Mouse (Mus musculus) liver, embryonic 12.5 days (tissue): ENCODE results near the gene Stradb. TPM values are rescaled to one million over a fixed set of nuclear protein-coding genes. Genes with fewer than 3 reads are reported as not detected.

ENCODE experiments used
- ATAC-seq: fragments of 200-750 bp; cut with Nextera tagmentation; 2 replicates; pipeline ENCODE4 v1.8.0; 2017; ENCODE audit warnings: moderate number of reproducible peaks, mild to moderate bottlenecking, moderate library complexity
- H3K27ac ChIP-seq: fragments of 300-500 bp; sonication (generic); 2 replicates; pipeline ENCODE4 v1.5.1; 2016; ENCODE audit warnings: mild to moderate bottlenecking
- H3K27me3 ChIP-seq: fragments of 300-500 bp; sonication (generic); replicated peaks from 2 replicates; pipeline ENCODE4 v1.6.1; 2016; ENCODE audit warnings: mild to moderate bottlenecking, moderate library complexity
- H3K36me3 ChIP-seq: fragments of 300-500 bp; sonication (generic); 2 replicates; pipeline ENCODE4 v1.6.1; 2016; ENCODE audit warnings: mild to moderate bottlenecking, moderate library complexity
- H3K4me1 ChIP-seq: fragments of 300-500 bp; sonication (generic); 2 replicates; pipeline ENCODE4 v1.6.1; 2016
- H3K4me2 ChIP-seq: fragments of 300-500 bp; sonication (generic); 2 replicates; pipeline ENCODE4 v1.6.1; 2016; ENCODE audit warnings: mild to moderate bottlenecking, moderate library complexity
- H3K4me3 ChIP-seq: fragments of 300-500 bp; sonication (generic); 2 replicates; pipeline ENCODE4 v1.5.1; 2016; ENCODE audit warnings: mild to moderate bottlenecking, moderate library complexity
- H3K9ac ChIP-seq: fragments of 300-500 bp; sonication (generic); 2 replicates; pipeline ENCODE4 v1.6.1; 2016; ENCODE audit warnings: mild to moderate bottlenecking, moderate library complexity
- H3K9me3 ChIP-seq: fragments of 300-500 bp; sonication (generic); replicated peaks from 2 replicates; pipeline ENCODE4 v1.6.1; 2016; ENCODE audit warnings: mild to moderate bottlenecking, moderate library complexity
- WGBS: fragments of 180-500 bp; shearing (Covaris S2); methylation state at CpG from one replicate; pipeline ENCODE4 v1.1.7; 2016; ENCODE audit not compliant: insufficient replicate concordance; 5-methylcytosine and 5-hydroxymethylcytosine counted together
- polyA plus RNA-seq: library from polyadenylated mRNA; unstranded; fragments of >200 nt; fragmentation: Nextera tagmentation; extraction: Ambion mirVana; gene quantifications from 2 replicates; pipeline ENCODE4 v1.2.1, GENCODE M21; 2016

Gene Stradb
- 37.5 and 38.4 TPM in 2 replicates for polyA plus RNA-seq

DNA sequence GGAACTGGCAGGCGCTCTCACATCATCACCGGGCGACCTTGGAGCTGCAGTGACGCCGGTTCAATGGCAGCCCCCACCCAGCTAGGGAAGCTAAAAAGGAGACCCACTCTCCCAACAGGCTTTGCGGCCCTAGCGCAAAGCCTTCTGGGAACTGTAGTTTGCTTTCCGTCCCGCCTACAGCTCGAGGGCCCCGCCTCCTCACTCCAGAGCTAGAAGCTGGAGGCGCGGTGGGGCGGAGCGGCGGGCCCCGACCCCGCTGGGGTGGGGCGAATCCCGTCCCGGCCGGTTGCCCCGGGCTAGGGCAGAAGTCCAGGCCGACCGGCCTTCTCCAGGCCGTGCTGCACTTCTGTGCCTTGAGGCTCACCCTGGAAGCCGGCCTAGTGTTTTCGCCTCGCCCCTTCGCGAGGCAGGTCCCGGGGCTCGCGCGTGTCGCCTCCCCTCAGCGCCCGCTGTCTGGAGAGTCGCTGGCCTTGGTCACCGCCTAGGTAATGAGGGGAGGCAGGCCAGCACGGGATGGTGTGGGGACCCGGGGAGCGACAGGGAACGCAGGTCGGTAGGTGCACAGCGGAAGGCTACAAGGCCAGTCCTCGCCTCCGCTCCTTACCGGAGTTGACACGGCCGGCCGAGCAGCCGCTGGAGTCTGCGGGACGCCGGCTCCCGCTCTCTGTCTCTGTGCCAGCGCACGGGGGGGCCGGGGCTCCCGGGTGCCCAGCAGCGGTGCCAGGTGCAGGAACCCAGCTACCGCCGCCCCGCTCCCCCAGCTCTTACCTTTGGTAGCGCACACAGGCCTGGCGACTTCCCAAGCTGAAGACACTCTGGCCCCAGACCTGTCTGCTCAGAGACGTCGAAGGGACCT is at the start of gene Stradb, which contains the start of gene Trak2:
TSS of gene Stradb (plus strand) at position 157 of the 856 bp plus-strand sequence.
TSS of gene Trak2 (minus strand) at position 65 of the 856 bp plus-strand sequence.
- peak within 1 kb of the TSS; percentile 89 for H3K27ac ChIP-seq
- WGBS: 1% methylated on average over 69 of the region's 69 CpGs
- H3K36me3 ChIP-seq: peaks cover 26% of the 10 kb centered on the region
- H3K4me3 ChIP-seq: peak within 1 kb of the TSS; percentile 96
- peak within 1 kb of the TSS; percentile 79 for H3K4me2 ChIP-seq
- no peaks in the 10 kb centered on the region for H3K27me3 ChIP-seq
- no peaks in the 10 kb centered on the region for H3K9me3 ChIP-seq
- H3K4me1 ChIP-seq: peaks cover 51% of the 10 kb centered on the region
- ATAC-seq: peak; percentile 92
- peak within 1 kb of the TSS; percentile 99 for H3K9ac ChIP-seq

DNA sequence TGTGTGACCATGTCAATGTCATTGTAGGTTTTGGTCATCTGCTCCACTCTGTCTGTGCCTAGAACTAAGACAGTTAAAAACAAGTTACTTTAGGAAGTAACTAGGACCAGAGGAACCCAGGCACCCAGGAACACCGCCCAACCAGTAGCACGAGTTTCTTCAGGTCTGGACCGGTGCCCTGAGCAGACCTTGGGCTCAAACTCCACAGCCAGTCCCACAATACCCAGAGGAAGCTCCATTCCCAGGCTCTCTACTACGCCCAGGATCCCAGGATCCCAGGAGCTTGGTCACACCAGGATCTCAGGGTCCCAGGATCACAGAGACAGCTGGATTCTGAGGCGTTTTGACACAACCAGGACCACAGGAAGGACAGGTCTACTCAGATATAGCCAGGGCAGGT is 46.7 kb upstream of the Stradb start:
- H3K4me2 ChIP-seq: no peak overlapping the region
- H3K9me3 ChIP-seq: no peaks in the 10 kb centered on the region
- H3K9ac ChIP-seq: no peak overlapping the region
- H3K36me3 ChIP-seq: peaks cover 56% of the 10 kb centered on the region
- H3K4me1 ChIP-seq: no peaks in the 10 kb centered on the region
- no peak for ATAC-seq
- WGBS: 92% methylated on average over 5 of the region's 5 CpGs
- H3K27ac ChIP-seq: no peak overlapping the region
- no peak overlapping the region for H3K4me3 ChIP-seq
- H3K27me3 ChIP-seq: no peaks in the 10 kb centered on the region

DNA sequence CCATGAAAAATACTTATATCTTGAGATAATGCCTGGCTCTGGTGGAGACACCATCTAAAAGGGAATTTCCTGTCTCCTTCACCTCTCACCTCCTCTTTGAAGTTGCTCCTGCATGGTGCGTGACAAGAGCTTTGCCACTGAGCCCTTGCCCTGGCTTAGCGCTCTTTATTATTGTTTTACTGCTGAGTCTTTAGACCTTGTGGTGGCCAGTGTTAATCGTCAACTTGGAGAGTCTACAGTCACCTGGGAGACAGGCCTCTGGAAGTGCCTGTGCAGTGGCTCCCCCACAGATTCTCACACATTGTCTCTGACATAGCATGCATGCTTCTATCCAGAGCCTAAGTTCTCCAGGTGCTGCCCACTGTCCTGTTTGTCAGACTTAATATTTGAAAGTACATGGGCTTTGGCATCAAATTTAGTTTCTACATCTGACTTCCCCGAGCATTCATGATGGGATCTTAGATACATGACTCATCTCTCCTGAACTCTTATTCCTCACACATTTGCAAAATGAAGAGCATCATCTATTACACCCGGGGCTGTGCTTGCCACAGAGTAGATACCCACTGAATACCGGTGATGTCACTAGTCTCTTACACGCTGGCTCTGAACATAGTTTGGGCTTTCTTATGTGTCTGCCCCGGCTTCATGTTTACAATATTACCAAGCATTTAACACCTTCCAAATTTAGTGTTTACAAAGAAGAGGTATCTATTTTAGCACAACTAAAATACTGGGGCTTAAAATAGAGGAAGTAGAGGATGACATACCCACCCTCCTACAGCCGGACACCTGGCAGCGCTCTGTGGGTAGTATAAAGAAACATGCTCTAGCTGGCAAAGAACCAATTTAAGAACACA is 36.3 kb upstream of the Stradb start:
- H3K9ac ChIP-seq: no peak overlapping the region
- peaks cover 5% of the 10 kb centered on the region; the same call in 1 of the 2 replicates for H3K4me1 ChIP-seq
- no peaks in the 10 kb centered on the region for H3K27me3 ChIP-seq
- no peak overlapping the region for H3K4me3 ChIP-seq
- no peak for ATAC-seq
- H3K27ac ChIP-seq: no peak overlapping the region
- peaks cover 41% of the 10 kb centered on the region for H3K36me3 ChIP-seq
- no peak overlapping the region for H3K4me2 ChIP-seq
- no peaks in the 10 kb centered on the region for H3K9me3 ChIP-seq
- 93% methylated on average over 10 of the region's 10 CpGs for WGBS

DNA sequence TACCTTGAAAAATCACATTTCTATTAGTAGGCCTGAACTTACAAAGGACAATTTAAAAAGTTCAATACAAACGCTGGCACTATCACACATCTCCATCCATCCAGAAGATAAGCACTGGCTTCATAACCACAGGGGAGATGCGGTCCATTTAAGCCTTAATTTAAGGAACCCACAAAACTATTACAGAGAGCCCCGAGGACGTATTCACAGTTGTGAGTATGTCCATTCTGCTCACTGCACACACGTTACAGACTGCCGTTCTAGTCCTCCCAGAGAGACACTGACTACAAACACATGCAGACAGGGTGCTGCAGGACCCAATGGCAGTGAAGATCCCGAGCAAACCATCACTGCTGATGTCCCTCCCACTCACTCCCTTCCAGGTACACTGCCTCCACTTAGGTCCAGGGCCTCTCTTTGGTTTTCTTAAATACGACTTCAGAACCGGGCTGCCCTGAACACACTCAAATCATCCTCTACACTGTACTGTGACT is 35.7 kb upstream of the Stradb start:
- Histone ChIP-seq H3K9ac (no peak overlapping the region), H3K9me3 (no peaks in the 10 kb centered on the region), H3K4me2 (no peak overlapping the region), H3K4me1 (peaks cover 5% of the 10 kb centered on the region; the same call in 1 of the 2 replicates), H3K27me3 (no peaks in the 10 kb centered on the region), H3K27ac (no peak overlapping the region), H3K4me3 (no peak overlapping the region), H3K36me3 (peaks cover 41% of the 10 kb centered on the region)
- WGBS: 93% methylated on average over 9 of the region's 9 CpGs
- no peak for ATAC-seq

DNA sequence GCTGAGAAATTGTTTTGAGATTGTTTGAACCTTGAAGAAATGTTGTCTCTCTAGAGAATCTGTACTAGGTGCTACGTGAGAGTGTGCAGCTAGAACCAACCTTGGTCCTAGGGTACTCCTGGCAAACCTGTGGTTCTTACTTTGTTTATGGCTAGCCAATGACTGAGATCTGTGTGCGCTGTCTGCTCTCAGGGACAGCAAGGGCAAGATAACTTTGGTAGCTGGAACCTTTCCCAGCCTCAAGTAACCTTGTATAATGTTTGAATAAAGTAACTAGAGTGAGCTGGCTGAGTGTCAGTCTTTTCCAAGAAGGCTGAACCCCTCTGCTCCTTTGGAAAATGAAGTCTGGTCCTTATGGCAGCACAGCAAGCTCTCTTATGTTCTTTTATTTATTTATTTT is 27.8 kb upstream of the Stradb start:
- Histone ChIP-seq H3K27ac (no peak overlapping the region), H3K4me2 (no peak overlapping the region), H3K27me3 (no peaks in the 10 kb centered on the region), H3K36me3 (peaks cover 51% of the 10 kb centered on the region), H3K9ac (no peak overlapping the region), H3K4me1 (peaks cover 31% of the 10 kb centered on the region), H3K9me3 (no peaks in the 10 kb centered on the region), H3K4me3 (no peak overlapping the region)
- ATAC-seq: no peak
- WGBS: 92% methylated on average over 2 of the region's 2 CpGs

DNA sequence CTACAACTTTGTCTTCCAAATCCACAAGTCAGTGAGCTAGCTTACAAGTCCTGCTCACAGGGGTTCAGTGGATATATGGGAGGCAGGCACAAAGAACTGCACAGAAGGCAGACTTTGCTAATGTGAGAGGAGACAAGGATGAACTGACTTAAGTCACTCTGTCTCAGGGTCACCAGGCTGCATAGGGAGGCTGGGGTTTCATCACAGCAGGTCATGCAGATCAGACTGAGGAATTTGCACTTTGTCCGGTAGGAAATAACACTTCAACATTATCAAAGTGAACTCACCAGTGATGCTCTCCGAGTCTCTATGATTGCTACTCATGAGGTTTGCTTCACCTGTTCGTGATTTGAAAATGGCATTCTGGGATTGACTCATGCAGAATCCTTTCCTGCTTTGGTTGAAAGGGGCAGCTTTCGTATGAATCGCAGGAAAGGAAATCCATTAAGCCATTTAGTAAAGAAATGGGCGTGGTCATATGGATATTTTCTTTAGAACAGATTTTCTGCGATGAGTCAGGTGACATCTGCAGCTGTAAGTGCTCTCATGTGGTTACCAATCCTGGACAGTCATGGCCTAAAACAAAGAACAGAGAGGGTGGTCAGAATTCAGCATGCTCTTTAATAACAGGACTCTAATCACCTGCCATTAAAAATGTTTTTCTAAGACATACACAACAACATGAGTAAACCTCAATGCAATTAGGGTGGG is 27.2 kb upstream of the Stradb start:
- H3K36me3 ChIP-seq: peaks cover 53% of the 10 kb centered on the region
- WGBS: 89% methylated on average over 7 of the region's 7 CpGs

DNA sequence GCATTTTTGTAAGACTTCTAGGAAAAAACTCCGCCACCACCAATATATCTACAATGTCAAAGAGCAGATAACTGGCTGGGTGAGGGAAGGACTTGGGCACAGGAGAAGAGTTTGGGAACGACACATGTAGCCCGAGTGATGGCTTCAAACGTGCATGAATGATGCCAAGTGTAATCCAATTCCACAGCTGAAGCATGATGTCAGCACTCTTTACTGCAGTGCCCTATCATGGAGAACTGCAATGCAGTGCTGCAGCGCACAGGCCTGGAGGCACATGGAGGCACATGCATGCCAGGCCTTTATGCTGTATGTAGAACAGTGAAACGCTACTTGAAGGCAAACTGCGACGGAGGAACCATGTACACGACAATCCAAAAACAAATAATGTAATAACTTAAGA is 26.6 kb upstream of the Stradb start:
- Histone ChIP-seq H3K9ac (no peak overlapping the region), H3K9me3 (no peaks in the 10 kb centered on the region), H3K4me1 (peaks cover 42% of the 10 kb centered on the region), H3K27me3 (no peaks in the 10 kb centered on the region), H3K4me3 (no peak overlapping the region), H3K36me3 (peaks cover 53% of the 10 kb centered on the region), H3K4me2 (no peak overlapping the region), H3K27ac (no peak overlapping the region)
- WGBS: 91% methylated on average over 9 of the region's 9 CpGs
- no peak for ATAC-seq

More for the DNA sequence above, 27.2 kb upstream of the Stradb start:
- Histone ChIP-seq H3K4me2 (no peak overlapping the region), H3K27me3 (no peaks in the 10 kb centered on the region), H3K4me1 (peaks cover 36% of the 10 kb centered on the region), H3K4me3 (no peak overlapping the region), H3K9ac (no peak overlapping the region), H3K27ac (no peak overlapping the region), H3K9me3 (no peaks in the 10 kb centered on the region)
- ATAC-seq: no peak

DNA sequence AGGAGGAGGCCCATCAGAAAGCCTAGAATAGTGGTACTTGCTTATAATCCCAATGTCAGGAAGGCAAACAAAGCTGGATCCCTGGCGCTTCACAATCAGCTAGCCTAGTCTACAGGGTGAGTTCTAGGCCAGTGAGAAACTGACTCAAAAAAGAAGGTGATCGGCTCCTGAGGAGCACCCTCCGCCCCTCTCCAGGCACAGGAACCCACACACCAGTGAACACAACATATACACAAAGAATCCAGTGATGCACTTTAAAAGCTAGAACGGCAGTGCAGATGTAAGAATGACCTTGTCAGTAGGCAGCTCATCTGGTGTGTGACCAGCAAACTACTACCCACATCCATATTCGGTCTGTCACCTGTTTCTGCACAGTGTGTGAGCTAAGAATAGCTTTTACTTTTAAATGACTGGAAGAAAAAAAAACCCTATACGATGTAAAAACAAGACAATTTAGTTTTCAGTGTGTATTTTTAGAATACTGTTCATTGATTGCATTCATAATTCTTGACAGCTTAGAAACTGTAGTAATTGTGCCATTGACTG is 23.7 kb upstream of the Stradb start:
- no peak overlapping the region for H3K9ac ChIP-seq
- H3K27me3 ChIP-seq: no peaks in the 10 kb centered on the region
- H3K4me3 ChIP-seq: no peak overlapping the region
- H3K4me1 ChIP-seq: peaks cover 72% of the 10 kb centered on the region
- no peak for ATAC-seq
- 86% methylated on average over 6 of the region's 6 CpGs for WGBS
- H3K4me2 ChIP-seq: no peak overlapping the region
- H3K9me3 ChIP-seq: no peaks in the 10 kb centered on the region
- peaks cover 55% of the 10 kb centered on the region for H3K36me3 ChIP-seq
- no peak overlapping the region; the same call in 1 of the 2 replicates for H3K27ac ChIP-seq

DNA sequence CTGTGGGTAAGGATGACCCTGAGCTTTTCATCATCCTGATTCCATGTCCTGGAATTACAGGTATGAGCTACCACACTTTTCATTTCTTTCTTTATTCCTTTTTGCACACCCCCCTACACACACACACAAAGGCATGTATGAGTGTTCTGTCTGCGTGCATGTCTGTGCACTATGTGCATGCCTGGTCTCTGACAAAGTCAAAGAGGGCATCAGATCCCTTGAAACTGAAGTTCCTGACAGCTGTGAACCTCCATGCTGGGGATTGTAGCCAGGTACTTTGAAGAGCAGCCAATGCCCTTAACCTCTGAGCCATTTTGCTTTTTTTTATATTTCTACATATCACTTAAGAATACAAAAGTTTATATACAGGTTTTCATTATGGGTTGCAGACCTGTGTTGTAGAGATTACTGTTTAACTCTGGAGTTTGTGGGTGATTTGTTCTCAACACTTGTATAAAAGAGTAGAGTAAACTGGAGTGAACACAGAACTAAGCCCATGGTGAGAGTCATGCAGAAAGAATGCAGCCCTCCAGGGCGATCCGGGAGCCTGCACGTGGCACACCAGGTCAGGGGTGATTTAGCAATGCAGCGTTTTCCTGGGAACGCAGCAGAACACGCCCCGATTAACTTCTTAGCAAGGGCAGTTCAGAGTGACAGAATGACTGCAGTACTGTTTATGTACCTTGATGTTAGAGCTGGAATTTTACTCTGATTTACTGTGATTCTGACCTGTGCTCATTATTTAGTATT is 22.2 kb upstream of the Stradb start:
- no peak overlapping the region for H3K9ac ChIP-seq

DNA sequence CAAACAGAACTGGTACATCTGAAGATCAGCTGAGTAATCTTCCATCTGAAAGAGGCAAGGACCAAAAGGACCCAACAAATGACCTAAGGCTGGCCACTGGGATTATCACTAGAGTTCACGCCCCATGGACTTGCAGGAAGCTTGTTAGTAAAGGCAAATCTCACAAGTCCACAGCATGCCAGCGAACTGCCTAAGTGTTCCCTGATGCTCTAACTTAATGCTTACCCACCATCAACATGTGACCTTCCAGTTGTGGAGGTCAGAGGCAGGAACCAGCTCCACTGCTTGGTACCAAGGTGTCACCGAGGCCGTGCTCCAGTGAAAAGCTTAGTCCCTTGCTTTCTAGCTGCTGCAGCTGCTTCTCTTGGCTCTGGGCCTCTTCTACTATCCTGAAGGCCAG is 21.5 kb upstream of the Stradb start:
- Histone ChIP-seq H3K9ac (peak overlapping the region; percentile 69), H3K4me3 (no peak overlapping the region), H3K27me3 (no peaks in the 10 kb centered on the region), H3K27ac (peak overlapping the region; percentile 96), H3K36me3 (peaks cover 33% of the 10 kb centered on the region), H3K4me2 (peak overlapping the region; percentile 70), H3K4me1 (peaks cover 89% of the 10 kb centered on the region), H3K9me3 (no peaks in the 10 kb centered on the region)
- no peak for ATAC-seq
- 72% methylated on average over 4 of the region's 4 CpGs for WGBS

More for the DNA sequence above, 22.2 kb upstream of the Stradb start:
- Histone ChIP-seq H3K9me3 (no peaks in the 10 kb centered on the region), H3K4me2 (0 out of 2 replicates have a peak overlapping the region, but pooled peaks have one; percentile 8), H3K36me3 (peaks cover 41% of the 10 kb centered on the region), H3K4me1 (peaks cover 86% of the 10 kb centered on the region), H3K27me3 (no peaks in the 10 kb centered on the region), H3K4me3 (no peak overlapping the region), H3K27ac (peak overlapping the region; percentile 96)
- ATAC-seq: no peak
- WGBS: 75% methylated on average over 8 of the region's 8 CpGs
